Mouse (Mus musculus) spleen, adult 12 weeks (tissue): ENCODE measurements around the gene Vmn2r46.
"Not testable (repeated sequence)": the region's sequence is repeated elsewhere in the genome, so short reads cannot be mapped to it uniquely, and the experiment has no call there.

Experiments used
- DNase-seq: peaks from one replicate; pipeline ENCODE4 v3.0.0; 2022; ENCODE audit warnings: low spot score

Gene Vmn2r46

GRCm38 (mm10) chr7:9770471-9770870, at the start of gene Vmn2r46:
TSS of gene Vmn2r46 (minus strand) at chr7:9770571.
- not testable (repeated sequence) for DNase-seq
